Mouse (Mus musculus): ENCODE measurements around the gene Hsp90ab1.

Hsp90ab1 gene

DNA sequence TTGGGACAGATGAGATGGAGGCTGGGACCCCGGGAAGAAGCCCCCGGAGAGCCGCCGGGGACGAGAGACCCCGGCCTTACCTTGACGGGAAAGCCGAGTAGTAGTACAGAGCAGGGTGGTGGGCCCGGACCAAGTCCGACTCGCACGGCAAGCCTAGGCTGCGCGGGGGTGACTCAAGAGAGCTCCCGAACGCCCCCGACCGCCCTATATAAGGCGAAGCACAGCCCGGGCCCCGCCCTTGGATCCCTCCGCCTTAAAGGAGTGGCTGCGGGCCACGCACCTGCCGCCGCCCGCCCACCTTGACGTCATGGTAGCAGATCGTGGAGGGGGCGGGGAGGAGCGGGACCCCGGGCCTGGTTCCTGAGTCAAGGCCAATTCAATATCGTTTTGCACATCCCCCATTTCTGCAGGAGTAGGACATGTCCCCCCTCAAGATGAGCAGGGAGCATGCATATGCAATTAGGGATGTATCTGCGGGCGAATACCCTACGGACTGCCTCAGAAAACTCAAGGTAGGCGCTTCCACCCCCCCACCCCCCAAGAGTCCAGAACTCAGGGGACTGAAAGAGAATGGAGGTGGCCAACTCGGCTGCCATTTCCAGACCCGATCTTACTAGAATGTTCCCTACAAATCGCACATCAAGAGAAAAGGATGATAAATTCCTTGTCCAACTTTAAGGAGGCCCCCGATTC is at the start of gene Hsp90ab1:
TSS of gene Hsp90ab1 (minus strand) at position 185 of the 693 bp plus-strand sequence.
- peak; percentile 99 for DNase-seq

DNA sequence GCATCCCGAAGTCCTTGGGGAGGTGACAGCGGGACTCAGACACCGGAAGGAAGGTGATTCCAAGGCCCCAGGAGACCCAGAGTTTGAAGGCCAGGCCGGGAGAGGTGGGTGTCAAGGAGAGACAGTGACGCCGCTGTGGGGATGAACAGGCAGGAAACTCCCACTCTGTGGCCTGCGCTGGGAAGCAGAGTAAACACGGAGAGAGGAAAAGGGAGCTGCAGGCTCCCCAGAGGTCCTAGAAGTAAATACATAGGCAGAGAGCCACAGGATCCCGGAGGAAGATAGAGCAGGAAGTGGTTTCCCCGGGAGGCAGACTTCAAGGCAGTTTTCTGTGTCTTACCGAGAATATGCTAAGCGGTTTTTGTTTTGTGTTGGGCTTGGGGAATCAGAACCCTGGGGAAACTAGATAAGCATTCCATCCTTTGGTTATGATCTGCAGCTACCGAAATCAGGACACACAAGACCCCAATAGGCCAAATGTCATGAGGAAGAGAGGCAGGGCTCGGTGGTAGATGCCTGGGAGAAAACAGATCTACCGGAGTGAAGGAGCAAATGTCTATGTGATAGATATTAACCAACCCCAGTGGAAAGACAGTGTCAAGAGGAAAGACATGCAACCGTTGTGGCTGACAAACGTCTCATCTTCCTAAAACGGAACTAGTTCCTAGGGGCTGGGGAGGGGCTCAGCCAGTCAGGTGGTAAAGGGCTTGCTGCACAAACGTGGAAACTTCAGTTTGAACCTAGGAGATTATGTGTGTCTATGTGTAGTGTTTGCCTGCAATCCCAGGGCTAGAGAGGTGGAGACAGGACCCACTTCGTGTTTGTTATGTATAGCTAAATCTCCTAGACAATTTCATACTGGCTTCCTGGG is 46.5 kb upstream of the Hsp90ab1 start:
- peak; percentile 56 to 67 for DNase-seq

DNA sequence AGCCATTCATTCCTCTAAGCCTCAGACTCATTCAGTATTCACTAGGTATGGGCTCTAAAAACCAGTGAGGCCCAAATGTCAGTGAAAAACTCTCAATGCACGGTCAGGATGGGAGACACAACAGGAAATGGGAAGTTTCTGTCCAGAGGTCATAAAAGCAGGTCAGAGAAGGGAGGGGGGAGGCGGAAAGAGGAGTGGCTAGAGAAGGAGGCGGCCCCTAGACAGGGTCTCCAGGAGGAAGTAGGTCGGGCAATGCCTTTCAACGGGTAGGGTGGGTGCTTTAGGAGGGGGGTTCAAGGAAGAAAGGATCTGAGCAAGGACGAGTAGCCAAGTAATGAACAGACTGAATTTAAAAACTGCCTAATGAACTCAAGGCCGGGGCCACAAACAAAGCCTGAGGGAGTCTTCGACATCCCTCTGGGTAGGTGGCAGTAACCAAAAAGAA is 45.9 kb upstream of the Hsp90ab1 start:
- DNase-seq: peak; percentile 70

DNA sequence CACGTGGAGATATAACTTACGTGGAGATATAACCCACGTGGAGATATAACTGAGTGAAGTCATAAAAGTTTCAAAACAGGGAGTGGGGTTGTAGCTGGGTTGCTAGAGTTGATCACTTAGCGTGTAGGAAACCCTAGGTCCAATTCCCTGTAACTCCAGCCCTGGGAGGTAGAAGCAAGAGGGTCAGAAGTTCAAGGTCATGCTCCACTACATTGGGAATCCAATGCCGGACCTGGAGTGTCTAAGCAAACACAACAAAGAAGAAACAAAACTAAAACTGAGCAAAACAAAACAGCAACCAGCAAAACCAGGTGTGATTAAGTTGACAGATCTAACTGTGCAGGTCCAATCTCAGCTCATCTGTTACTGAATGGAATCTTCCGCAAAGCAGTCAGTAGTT is 44.6 kb upstream of the Hsp90ab1 start:
- no peak for DNase-seq

DNA sequence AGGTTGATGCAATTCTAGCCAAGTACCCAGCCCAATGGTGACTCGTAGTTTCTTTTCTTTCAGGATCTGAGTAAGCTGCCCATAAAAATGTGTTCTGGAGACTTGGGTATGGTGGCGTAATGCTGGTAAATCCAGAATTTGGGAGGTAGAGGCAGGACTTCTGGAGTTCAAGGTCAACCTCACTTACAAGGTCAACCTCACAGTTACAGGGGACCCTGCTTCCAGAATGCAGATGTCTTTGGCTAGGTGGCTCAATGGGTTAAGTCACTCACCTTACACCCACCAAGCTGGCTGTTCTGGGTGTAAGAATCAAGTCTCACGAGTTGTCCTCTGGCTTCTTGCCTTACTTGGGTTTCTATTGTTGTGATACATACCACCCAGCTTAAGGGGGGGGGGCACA is 43.6 kb upstream of the Hsp90ab1 start:
- DNase-seq: no peak

DNA sequence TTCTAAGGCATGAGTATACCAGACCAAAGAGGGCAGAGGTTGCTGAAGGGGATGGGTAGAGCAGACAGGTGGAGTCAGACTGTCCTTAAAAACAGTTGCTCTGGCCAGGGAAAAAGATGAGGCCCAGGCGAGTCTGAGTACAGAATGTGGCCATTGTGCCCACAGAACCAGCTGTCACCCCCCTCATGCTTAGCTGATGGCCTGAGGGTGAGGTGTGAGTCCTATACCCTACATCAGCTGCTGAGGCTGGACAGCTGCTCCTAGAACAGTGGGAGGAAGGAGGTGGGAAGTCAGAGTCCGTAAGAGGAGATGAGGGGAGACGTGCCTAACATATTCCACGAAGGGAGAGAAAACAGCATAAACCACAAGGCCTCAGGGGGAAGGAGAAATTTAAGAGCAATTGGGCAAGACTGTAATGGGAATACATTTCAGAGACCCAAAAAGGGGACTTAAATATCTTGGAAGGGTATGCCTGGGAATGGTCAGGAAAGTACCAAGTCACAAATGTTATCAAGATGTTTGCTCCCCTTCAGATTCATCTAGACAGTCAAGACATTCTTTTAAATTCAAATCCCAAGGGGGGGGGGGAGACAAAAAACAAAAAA is 43.1 kb upstream of the Hsp90ab1 start:
- no peak for DNase-seq

DNA sequence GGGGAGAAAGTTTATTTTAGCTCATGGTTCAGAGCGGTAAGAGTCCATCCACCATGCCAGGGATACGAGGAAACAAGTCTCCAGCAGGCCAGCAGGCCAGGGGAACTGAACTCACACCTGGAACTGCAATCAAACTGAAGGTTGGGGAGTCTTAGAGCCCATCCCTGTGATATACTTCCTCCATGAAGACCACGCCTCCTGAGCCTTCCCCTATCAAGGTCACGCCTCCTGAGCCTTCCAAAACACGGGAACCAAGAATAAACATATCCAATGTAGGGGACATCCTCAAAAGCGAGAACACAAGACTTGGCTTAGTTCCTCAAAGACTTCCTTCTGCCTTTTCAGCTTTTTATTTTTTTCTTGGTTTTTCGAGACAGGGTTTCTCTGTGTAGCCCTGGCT is 39.9 kb upstream of the Hsp90ab1 start:
- DNase-seq: no peak

DNA sequence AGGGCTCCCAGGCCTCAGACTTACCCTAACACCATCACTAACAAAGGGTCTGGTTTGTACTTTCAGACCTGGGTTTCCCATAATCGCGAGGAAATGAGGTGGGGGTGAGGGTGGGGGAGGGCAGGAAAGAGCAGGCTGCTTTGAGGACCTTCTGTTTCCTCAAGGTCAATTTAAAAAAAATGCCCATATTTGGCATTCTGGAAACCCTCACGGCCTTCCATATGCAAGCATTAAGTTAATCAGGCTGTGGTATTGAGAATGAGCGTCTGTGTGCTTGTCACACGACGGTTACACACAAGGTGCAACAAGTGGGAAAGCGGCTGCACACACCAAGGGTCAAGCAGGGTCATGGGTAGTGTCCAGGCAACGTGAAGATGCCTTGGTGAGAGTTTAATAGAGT is 38.9 kb upstream of the Hsp90ab1 start:
- no peak for DNase-seq

DNA sequence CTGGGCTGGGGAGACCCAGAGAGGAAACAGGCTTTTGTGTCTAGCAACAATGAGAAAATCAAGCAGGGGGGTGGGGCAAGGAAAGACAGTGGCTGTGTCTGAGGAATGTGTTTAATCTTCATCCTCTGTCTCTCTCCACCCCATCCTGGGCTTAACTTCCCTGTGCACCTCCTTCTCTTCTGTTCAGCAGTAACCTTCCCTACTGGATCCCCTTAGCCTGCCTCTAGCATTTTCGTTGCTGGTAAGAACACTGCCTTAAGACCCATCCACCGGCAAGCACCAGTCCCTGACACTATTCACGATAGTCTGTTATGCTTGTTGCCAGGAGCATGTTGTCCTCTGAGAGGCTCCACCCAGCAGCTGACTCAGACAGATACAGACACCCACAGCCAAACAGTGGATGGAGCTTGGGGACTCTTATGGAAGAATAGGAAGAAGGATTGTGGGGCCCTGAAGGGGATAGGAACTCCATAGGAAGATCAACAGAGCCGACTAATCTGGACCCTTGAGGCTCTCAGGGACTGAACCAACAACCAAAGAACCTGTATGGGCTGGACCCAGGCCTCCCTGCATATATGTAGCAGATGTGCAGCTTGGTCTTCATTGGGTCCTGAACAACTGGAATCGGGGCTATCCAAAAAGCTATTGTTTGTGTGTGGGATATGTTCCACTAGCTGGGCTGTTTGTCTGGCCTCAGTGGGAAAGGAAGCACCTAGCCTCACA is 37.2 kb upstream of the Hsp90ab1 start:
- peak; percentile 47 to 49 for DNase-seq

DNA sequence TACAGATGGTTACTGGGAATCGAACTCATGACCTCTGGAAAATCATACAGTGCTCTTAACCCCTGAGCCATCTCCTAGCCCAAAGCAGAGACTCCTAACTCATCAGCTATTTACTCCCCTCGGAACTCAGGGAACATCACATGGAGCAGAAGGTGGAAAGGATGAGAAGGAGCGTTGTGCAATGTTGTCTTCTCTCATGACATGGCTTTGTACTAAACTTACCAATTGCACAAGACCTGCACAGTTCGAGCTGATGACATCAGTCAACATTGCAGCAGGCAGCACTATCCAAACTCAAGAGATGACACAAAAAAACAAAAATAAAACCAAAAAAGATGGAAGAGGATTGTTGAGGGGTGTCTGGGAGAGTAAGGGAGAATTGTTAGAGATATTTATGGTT is 35.3 kb upstream of the Hsp90ab1 start:
- no peak for DNase-seq

DNA sequence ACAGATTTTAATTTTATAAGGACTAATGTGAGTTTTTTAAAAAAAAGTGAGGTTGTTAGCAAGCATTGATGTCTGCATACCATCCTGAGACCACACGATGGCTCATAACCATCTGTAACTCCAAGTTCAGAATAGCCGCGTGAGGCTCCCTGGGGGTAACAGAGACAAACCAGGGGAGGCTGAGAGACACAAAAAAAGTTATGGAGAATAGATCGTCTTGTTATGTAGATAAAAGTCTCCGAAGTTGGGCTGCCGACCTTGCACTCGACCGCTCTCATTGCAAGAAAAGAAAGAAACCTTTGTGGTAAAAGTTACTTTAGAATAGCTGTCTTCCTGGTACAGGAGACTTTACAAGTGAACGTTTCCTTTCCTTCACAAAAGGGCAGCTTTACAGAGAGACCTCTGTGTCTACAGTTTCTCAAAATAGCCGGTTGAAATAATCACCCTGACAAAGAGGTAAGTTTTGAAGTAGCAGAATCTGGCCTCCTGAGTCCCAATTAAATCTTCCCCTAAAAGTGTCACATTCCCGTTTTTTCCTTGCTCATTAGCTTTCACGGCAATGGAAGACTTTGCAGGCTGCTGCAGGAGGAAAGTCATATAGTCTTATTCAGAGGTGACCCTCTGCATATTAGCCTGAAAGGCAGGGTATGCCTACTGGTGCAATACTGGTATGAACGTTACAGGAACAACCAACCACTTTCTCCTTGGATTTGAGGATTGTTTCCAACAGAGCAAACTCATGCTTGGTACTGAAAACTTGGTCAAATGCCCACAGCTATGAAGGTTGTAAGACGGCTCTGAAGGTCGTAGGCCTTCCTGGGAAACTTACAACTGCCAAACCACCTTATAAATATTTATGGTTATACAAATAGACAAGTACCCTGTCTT is 34.2 kb upstream of the Hsp90ab1 start:
- no peak for DNase-seq

DNA sequence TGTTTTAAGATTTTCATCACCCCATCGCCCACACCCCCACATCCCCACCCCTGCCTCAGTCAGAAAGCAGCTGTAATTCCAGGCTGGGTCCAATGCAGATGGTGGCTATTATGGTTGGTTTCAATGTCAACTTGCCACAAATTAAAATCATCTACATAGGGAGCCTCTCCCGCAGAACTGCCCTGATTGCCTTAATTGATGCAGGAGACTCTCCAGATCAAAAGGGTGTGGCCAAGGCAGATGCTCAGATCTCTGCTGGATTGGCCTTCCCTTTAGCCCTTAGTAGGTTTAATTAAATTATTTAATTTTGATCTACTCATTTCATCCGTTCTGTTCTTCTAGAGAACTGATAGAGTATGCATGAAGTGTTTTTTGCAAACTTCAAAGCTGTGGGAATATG is 29.9 kb upstream of the Hsp90ab1 start:
- no peak for DNase-seq

DNA sequence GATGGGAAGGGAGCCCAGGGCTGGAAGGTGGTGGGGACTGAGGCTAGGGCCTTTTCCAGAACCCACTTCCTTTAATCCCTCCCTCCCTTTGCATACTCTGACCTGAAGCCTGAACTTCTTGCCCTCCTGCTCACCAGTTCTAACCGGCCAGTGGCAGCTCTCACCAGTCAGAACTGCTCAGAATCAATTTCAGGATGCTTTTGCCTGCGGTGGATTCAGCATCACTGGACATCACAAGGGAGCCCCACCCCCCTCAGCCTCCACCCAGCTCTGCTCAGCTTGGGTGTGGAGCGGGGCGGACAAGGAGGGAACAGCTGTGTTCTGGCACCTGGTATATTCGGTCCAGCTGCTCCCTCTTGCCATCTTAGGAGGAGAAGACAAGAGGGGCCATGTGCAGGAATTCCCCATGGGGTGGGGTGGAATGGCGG is 28.8 kb upstream of the Hsp90ab1 start, which contains the start of gene Mymx:
TSS of gene Mymx (minus strand) at position 226 of the 428 bp plus-strand sequence.
- DNase-seq: no peak

DNA sequence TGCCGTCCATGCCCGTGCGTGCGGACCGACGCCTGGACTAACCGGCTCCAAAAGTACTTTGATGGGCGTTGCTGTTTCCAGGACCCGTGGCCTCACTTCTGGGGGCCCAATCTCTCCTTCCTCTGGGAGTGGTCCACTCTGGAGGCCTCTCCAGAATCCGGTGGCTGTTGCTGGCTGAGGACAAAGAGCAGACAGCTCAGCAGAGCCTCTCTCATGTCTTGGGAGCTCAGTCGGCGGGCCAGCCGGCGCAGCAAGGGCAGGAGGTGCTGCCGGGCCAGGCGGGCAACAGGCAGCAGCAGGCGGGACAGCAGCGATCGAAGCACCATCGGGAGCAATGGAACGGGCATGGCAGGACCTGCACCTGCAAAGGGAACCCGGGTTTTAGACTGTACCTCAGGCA is 28.3 kb upstream of the Hsp90ab1 start:
- DNase-seq: no peak

DNA sequence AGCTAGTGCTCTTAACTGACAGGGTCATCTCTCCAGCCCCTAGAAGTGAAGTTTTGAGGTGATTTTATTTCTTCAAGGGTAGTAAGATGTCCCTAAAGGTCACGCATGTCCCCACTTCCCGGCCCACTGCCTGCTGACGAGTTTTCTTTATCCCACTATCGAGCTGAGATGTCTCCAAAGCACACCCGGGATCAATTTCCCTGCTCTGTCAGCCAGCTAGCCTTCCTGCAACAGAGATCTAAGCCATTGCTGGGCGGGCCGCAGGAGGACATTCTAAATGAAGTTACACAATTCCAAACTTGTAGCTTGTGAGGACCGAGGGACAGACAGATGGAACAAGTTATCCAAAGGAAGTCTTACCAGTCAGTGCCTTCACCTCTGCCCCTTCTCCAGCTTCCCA is 27.2 kb upstream of the Hsp90ab1 start:
- DNase-seq: no peak

DNA sequence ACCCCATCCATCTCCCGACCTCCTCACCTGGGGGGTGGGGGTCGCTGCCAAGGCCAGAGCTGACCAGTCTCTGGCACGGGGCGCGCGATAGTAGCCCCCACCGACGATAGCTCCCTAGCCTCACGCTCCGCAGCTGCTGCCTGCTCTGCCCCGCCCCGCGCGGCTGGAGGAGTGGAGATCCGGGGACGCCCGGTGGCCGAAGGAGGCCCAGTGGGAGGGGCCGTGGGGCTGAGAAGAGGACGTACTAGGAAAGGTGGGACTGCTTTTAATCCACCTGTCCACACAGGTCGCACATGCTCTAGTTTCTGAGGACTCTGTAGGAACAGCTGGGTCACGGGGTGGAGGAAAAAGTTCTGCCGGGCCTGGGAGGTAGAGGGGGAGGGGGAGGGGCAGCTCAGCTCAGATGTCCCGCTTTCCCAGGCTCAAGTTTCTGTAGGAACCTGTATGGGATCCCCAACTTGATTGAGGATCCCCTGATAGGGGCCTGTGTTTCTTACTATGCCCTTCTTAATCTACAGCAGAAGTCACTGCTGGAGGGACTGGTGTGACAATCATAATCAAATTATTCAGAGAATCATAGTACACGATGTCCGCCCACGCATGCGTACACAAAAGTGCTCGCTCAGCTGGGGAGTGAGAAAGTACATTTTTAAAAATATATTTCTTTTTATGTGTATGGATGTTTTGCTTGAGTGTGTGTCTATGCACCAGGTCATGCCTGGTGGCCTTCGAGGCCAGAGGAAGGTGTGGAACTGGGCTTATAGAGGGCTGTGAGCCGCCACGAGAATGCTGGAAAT is 26.6 kb upstream of the Hsp90ab1 start, which contains the start of gene Slc29a1:
TSS of gene Slc29a1 (minus strand) at position 161 of the 797 bp plus-strand sequence.
- peak; percentile 78 to 83 for DNase-seq

DNA sequence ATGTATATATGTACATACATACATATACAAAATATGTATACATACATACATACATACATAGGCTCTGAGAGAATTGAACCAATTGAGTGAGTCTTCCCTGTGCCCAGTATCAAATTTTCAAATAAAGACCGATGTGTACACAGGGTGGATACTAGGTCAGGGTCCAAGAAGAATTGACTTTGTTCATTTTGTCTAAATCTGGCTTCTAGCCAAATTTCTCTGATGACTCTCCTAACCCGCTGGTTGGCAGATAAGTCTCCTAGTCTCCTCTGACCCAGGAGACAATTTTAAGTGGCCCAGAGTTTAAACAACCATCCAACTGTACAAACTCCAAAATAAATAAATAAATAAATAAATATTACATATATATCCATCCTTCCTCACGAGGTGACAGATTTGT is 25.8 kb upstream of the Hsp90ab1 start:
- no peak for DNase-seq

DNA sequence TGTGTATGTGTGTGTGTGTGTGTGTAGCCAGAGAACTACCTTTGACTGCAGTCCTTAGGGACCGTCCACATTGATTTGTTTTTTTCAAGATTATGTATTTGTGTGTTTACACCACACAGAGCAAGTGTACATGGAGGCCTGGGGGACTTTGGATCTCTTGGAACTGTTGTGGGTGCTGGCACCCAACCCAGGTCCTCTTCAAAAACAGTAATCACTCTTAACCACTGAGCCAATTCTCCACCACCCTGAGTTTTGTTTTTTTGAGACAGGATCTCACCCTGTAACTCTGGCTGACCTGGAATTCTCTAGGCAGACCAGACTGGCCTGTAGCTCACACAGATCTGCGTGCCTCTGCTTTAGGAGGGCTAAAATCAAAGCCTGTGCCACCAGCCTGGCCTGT is 25.3 kb upstream of the Hsp90ab1 start:
- no peak for DNase-seq

DNA sequence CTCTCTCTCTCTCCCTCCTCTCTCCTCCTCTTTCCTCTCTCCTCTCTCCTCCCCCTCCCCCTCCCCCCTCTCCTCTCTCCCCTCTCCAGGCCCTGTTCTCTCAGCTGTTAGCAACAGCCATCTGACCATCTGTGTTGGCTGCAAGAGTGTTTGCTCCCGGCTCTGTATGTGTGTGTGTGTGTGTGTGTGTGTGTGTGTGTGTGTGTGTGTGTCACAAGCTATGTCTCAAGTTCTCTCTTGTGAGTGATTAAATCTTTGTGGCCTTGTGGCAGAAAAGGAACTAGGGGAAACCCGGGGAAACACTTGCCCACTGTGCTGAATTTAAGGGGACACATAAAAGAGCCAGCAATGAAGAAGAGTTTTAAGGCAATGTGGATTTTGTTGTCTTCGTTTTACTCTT is 24.7 kb upstream of the Hsp90ab1 start:
- peak; percentile 48 to 63 for DNase-seq

DNA sequence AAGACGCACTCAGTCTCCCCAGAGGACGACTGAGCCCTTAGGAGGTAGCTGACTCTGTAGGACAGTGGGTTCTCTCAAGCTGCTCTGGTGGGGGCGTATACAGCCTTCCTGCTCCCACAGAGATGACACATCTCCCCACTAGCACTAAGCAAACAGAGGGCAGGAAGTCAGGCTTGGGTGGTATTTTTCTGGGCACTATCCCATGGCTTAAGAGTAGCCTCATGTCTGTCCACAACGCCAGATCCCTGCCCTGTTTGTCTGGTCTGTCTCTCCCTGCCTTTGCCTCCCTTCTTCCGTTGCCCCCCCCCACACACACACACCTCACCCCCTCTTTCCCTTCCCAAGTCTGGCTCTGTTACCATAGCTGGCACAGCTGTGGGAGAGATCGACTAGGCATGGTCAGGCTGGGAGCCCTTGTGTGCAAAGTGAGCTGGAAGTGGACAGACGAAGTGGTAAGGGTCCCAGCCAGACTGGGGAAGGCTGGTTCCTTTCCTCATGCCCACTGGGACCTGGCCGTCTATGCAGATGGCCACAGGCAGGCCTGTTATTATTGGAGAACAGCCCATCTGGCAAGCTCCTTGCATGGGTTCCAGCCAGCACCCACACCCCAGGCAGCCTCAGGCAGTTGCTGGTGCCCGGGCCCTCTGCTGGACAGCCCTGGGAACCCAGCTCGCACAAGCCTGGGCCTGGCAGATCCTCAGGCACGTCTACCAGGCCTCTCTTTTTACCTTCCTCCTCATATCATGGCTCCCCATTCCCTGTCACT is 23.7 kb upstream of the Hsp90ab1 start:
- peak; percentile 85 to 89 for DNase-seq
